Mouse (Mus musculus): Measurements from ENCODE around the gene Gm10670. TPM values are rescaled to one million over a fixed set of nuclear protein-coding genes. Genes with fewer than 3 reads are reported as not detected.
"Not testable (repeated sequence)": the region's sequence is repeated elsewhere in the genome, so short reads cannot be mapped to it uniquely, and the experiment has no call there.

Gene Gm10670
- total RNA-seq (2021): not detected

DNA sequence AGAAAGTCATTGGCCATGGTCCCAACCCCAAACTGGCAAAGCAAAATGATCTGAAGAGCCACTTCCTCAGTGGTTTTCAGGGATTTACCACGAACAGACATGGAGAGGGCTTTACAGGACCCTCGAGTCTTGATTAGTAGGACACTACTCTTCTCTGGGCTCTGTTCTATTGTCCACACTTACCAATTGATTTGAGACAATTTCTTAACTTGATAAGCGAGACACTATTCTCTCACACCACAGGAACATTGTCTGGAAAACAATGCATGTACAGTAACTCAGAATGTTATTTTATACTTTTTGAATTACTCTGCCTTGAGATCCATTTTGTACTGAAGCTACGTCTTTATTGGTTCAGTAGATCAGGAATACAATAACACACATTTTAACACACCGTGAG lies at the start of gene Gm10670:
Gene Gm10670 (minus strand): TSS at position 101 of the 400 bp plus-strand sequence.
- intact Hi-C loops (cut with DNase I); DNase-seq (ENCODE audit: low spot score in 2 of 2): not testable (repeated sequence)

- intact Hi-C loops (cut with DNase I); DNase-seq (ENCODE audit: low spot score in 2 of 2): not testable (repeated sequence)
Measured at GRCm38 (mm10) chr7:20510434-20510833, 35.7 kb upstream of the Gm10670 start, which contains the start of gene Vmn1r103. Gene Vmn1r103 (minus strand): TSS chr7:20510534.

- DNase-seq (ENCODE audit: low spot score in 2 of 2); intact Hi-C loops (cut with DNase I): not testable (repeated sequence)
Measured at GRCm38 (mm10) chr7:20442493-20442892, 32.2 kb downstream of the Gm10670 start, which contains the start of gene Vmn1r101. Gene Vmn1r101 (minus strand): TSS chr7:20442593.

Other genes starting within 250 kb of the Gm10670 start
- gene Gm4498, start 241.1 kb downstream of the Gm10670 start, total RNA-seq (2021): not detected
- not detected for gene Gm5890, start 212.1 kb downstream of the Gm10670 start, total RNA-seq (2021)
- not detected for gene Gm4133, start 140.9 kb downstream of the Gm10670 start, total RNA-seq (2021)
- gene Gm5728, start 99.5 kb downstream of the Gm10670 start, total RNA-seq (2021): not detected
- gene Vmn1r100, start 57.0 kb downstream of the Gm10670 start, total RNA-seq (2021): not detected
- gene Vmn1r101, start 32.3 kb downstream of the Gm10670 start, total RNA-seq (2021): not detected
- gene Vmn1r103, start 35.6 kb upstream of the Gm10670 start, total RNA-seq (2021): not detected
- not detected for gene Vmn1r104, start 58.9 kb upstream of the Gm10670 start, total RNA-seq (2021)
- gene Gm5726, start 70.8 kb upstream of the Gm10670 start, total RNA-seq (2021): not detected
- not detected for gene Gm4141, start 101.3 kb upstream of the Gm10670 start, total RNA-seq (2021)
- gene Gm4513, start 124.1 kb upstream of the Gm10670 start, total RNA-seq (2021): not detected
- not detected for gene Vmn1r107, start 194.0 kb upstream of the Gm10670 start, total RNA-seq (2021)
- not detected for gene Vmn1r111, start 228.3 kb upstream of the Gm10670 start, total RNA-seq (2021)